Mouse (Mus musculus): ENCODE measurements around the gene Thsd4. TPM values are rescaled to one million over a fixed set of nuclear protein-coding genes. Genes with fewer than 3 reads are reported as not detected.

Thsd4 gene
- polyA plus RNA-seq, 1 experiment from 2014 or later = 38.7 TPM

GRCm38 (mm10) chr9:59955199-59955598 lies 566.6 kb downstream of the Thsd4 start:
- Histone ChIP-seq H3K4me1 (ENCODE audit: control insufficient read depth, insufficient read depth, low read length) (no peaks in the 10 kb centered on the region), H3K9ac (ENCODE audit: low read depth, low read length) (no peak overlapping the region), H3K4me2 (replicated peaks; ENCODE audit: low read depth, low read length) (no peak overlapping the region), H3K36me3 (ENCODE audit: control insufficient read depth, insufficient read depth, low read length) (no peaks in the 10 kb centered on the region), H3K27ac (ENCODE audit: low read depth, low read length) (no peak overlapping the region), H3K9me3 (ENCODE audit: control insufficient read depth, low read length) (no peaks in the 10 kb centered on the region), H3K27me3 (ENCODE audit: control insufficient read depth, insufficient read depth, low read length) (no peaks in the 10 kb centered on the region), H3K4me3 (ENCODE audit: low read length) (no peak overlapping the region)
- no peak for ATAC-seq (ENCODE audit: low FRiP score, low TSS enrichment)
- 64% methylated on average over 3 of the region's 3 CpGs for WGBS

DNA sequence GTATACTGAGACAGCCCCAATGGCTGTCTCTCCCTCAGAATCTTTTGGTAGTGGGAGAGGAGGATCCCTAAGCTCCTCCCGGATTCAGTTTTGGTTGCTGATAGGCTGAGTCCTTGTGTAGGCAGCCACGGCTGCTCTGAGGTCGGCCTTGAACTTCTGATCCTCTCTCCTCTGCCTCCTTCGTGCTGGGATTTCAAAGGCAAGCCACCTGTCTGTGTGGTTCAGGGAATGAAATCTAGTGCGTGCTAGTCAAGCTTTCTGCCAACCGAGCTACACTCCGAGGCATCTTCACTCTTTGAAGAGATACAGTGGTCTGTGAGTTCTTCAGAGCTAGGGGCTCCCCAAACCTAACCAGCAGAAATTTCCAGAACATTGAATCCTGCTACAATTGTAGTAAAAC lies 568.3 kb downstream of the Thsd4 start:
- no peak overlapping the region for H3K4me2 ChIP-seq (replicated peaks; ENCODE audit: low read depth, low read length)
- H3K9ac ChIP-seq (ENCODE audit: low read depth, low read length) = no peak overlapping the region
- 88% methylated on average over 7 of the region's 7 CpGs for WGBS
- no peaks in the 10 kb centered on the region for H3K4me1 ChIP-seq (ENCODE audit: control insufficient read depth, insufficient read depth, low read length)
- H3K27ac ChIP-seq (ENCODE audit: low read depth, low read length) = no peak overlapping the region
- no peak overlapping the region for H3K4me3 ChIP-seq (ENCODE audit: low read length)
- H3K36me3 ChIP-seq (ENCODE audit: control insufficient read depth, insufficient read depth, low read length) = no peaks in the 10 kb centered on the region
- no peaks in the 10 kb centered on the region for H3K9me3 ChIP-seq (ENCODE audit: control insufficient read depth, low read length)
- H3K27me3 ChIP-seq (ENCODE audit: control insufficient read depth, insufficient read depth, low read length) = no peaks in the 10 kb centered on the region
- no peak for ATAC-seq (ENCODE audit: low FRiP score, low TSS enrichment)

DNA sequence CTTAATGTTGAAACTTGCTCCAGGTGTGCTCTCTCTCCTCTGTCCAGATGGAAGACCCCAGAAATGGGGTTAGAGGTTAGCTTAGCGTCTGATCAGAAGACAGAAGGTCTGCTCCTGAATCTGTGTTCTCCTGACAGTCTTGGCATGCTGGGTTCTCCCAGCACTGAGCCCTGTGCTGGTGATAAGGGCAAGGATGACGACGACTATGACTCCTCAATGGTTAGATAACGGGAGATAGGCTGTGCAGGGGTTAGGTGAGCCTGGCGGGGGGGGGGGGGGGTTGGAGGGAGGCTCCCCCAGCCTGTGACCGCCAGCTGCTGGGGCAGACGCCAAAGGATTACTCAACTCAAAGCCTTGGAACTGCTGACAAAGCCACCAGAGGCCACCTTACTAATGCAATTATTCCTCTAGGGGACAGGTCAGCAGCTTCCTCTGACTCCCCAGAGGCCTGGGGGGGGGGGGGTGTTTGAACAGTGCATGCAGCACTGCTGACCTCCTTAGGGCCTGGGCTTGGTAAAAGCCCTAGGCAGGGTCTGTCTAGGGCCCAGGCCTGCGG lies 569.3 kb downstream of the Thsd4 start:
- no peak overlapping the region for H3K9ac ChIP-seq (ENCODE audit: low read depth, low read length)
- H3K27ac ChIP-seq (ENCODE audit: low read depth, low read length) = no peak overlapping the region
- H3K36me3 ChIP-seq (ENCODE audit: control insufficient read depth, insufficient read depth, low read length) = no peaks in the 10 kb centered on the region
- 70% methylated on average over 8 of the region's 8 CpGs for WGBS
- H3K4me2 ChIP-seq (replicated peaks; ENCODE audit: low read depth, low read length) = no peak overlapping the region
- ATAC-seq (ENCODE audit: low FRiP score, low TSS enrichment) = no peak
- H3K9me3 ChIP-seq (ENCODE audit: control insufficient read depth, low read length) = no peaks in the 10 kb centered on the region
- no peaks in the 10 kb centered on the region for H3K27me3 ChIP-seq (ENCODE audit: control insufficient read depth, insufficient read depth, low read length)
- no peak overlapping the region for H3K4me3 ChIP-seq (ENCODE audit: low read length)
- no peaks in the 10 kb centered on the region for H3K4me1 ChIP-seq (ENCODE audit: control insufficient read depth, insufficient read depth, low read length)

GRCm38 (mm10) chr9:59951943-59952342 lies 569.9 kb downstream of the Thsd4 start:
- ATAC-seq (ENCODE audit: low FRiP score, low TSS enrichment) = no peak
- 66% methylated on average over 4 of the region's 4 CpGs for whole genome bisulfite sequencing
- no peaks in the 10 kb centered on the region for H3K9me3 ChIP-seq (ENCODE audit: control insufficient read depth, low read length)
- H3K27ac ChIP-seq (ENCODE audit: low read depth, low read length) = no peak overlapping the region
- no peak overlapping the region for H3K4me3 ChIP-seq (ENCODE audit: low read length)
- no peaks in the 10 kb centered on the region for H3K36me3 ChIP-seq (ENCODE audit: control insufficient read depth, insufficient read depth, low read length)
- H3K4me2 ChIP-seq (replicated peaks; ENCODE audit: low read depth, low read length) = no peak overlapping the region
- H3K9ac ChIP-seq (ENCODE audit: low read depth, low read length) = no peak overlapping the region
- H3K4me1 ChIP-seq (ENCODE audit: control insufficient read depth, insufficient read depth, low read length) = no peaks in the 10 kb centered on the region
- H3K27me3 ChIP-seq (ENCODE audit: control insufficient read depth, insufficient read depth, low read length) = no peaks in the 10 kb centered on the region

- H3K4me1 ChIP-seq (ENCODE audit: control insufficient read depth, insufficient read depth, low read length) = no peaks in the 10 kb centered on the region
- H3K9ac ChIP-seq (ENCODE audit: low read depth, low read length) = no peak overlapping the region
- no peak overlapping the region for H3K4me2 ChIP-seq (replicated peaks; ENCODE audit: low read depth, low read length)
- no peak for ATAC-seq (ENCODE audit: low FRiP score, low TSS enrichment)
- no peaks in the 10 kb centered on the region for H3K36me3 ChIP-seq (ENCODE audit: control insufficient read depth, insufficient read depth, low read length)
- no peaks in the 10 kb centered on the region for H3K9me3 ChIP-seq (ENCODE audit: control insufficient read depth, low read length)
- H3K27me3 ChIP-seq (ENCODE audit: control insufficient read depth, insufficient read depth, low read length) = no peaks in the 10 kb centered on the region
- H3K4me3 ChIP-seq (ENCODE audit: low read length) = no peak overlapping the region
- 88% methylated on average over 9 of the region's 9 CpGs for WGBS
- H3K27ac ChIP-seq (ENCODE audit: low read depth, low read length) = no peak overlapping the region
Observed at GRCm38 (mm10) chr9:59951001-59951750, 570.7 kb downstream of the Thsd4 start.

- no peak overlapping the region for H3K9ac ChIP-seq (ENCODE audit: low read depth, low read length)
- no peaks in the 10 kb centered on the region for H3K9me3 ChIP-seq (ENCODE audit: control insufficient read depth, low read length)
- no peaks in the 10 kb centered on the region for H3K36me3 ChIP-seq (ENCODE audit: control insufficient read depth, insufficient read depth, low read length)
- H3K27ac ChIP-seq (ENCODE audit: low read depth, low read length) = no peak overlapping the region
- no peaks in the 10 kb centered on the region for H3K4me1 ChIP-seq (ENCODE audit: control insufficient read depth, insufficient read depth, low read length)
- 91% methylated on average over 5 of the region's 5 CpGs for WGBS
- no peak overlapping the region for H3K4me2 ChIP-seq (replicated peaks; ENCODE audit: low read depth, low read length)
- H3K27me3 ChIP-seq (ENCODE audit: control insufficient read depth, insufficient read depth, low read length) = no peaks in the 10 kb centered on the region
- no peak for ATAC-seq (ENCODE audit: low FRiP score, low TSS enrichment)
- no peak overlapping the region for H3K4me3 ChIP-seq (ENCODE audit: low read length)
Observed at GRCm38 (mm10) chr9:59949981-59950380, 571.9 kb downstream of the Thsd4 start.

DNA sequence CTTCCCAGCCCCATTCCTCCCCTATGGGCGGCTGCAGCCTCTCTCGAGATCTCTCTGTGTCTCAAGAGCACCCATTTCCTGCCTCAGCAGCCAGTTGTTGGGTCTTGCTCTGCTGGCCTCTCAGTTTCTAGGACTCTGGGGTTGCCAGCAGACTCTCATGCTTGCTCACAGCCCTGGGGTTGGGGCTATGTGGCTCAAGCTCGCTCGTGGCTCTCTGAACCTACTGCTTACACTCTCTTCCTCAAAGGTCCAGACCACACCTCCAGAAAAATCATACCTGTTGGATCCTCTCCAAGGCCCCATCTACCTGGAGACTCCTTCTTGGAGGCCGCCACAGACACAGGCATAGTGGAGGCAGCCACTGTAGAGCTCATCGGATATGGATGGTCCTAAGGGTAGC lies 572.3 kb downstream of the Thsd4 start:
- no peaks in the 10 kb centered on the region for H3K9me3 ChIP-seq (ENCODE audit: control insufficient read depth, low read length)
- H3K4me2 ChIP-seq (replicated peaks; ENCODE audit: low read depth, low read length) = no peak overlapping the region
- no peak overlapping the region for H3K27ac ChIP-seq (ENCODE audit: low read depth, low read length)
- no peak overlapping the region for H3K4me3 ChIP-seq (ENCODE audit: low read length)
- no peaks in the 10 kb centered on the region for H3K27me3 ChIP-seq (ENCODE audit: control insufficient read depth, insufficient read depth, low read length)
- H3K9ac ChIP-seq (ENCODE audit: low read depth, low read length) = no peak overlapping the region
- 80% methylated on average over 6 of the region's 6 CpGs for WGBS
- ATAC-seq (ENCODE audit: low FRiP score, low TSS enrichment) = no peak
- H3K4me1 ChIP-seq (ENCODE audit: control insufficient read depth, insufficient read depth, low read length) = no peaks in the 10 kb centered on the region
- no peaks in the 10 kb centered on the region for H3K36me3 ChIP-seq (ENCODE audit: control insufficient read depth, insufficient read depth, low read length)

DNA sequence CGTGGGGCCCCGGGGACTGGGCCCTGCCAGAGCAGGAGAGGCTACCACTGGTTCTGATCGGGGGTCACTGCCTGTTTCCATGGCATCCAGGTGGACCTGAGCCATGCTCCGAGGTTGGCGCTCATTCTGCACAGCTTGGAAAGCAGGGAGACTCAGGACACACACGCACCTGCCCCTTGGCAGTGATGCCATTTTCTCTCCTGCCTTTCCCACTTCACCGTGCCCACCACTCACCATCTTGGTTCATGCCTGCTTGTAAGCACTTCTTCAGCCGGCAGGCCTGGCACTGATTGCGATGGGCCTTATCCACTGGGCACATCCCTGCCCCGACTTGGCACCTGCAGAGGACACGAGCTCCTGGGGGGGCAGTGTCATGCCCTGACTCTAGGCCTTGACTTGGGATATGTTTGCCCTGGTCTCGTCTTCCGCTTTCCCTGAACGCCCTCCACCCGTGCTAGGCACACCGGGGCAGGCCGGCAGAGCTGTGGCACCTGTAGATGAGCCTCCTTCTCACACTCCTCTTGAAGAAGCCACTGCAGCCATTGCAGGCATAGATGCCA lies 573.1 kb downstream of the Thsd4 start:
- Histone ChIP-seq H3K9ac (ENCODE audit: low read depth, low read length) (no peak overlapping the region), H3K27me3 (ENCODE audit: control insufficient read depth, insufficient read depth, low read length) (no peaks in the 10 kb centered on the region), H3K9me3 (ENCODE audit: control insufficient read depth, low read length) (no peaks in the 10 kb centered on the region), H3K36me3 (ENCODE audit: control insufficient read depth, insufficient read depth, low read length) (no peaks in the 10 kb centered on the region), H3K4me1 (ENCODE audit: control insufficient read depth, insufficient read depth, low read length) (no peaks in the 10 kb centered on the region), H3K4me2 (replicated peaks; ENCODE audit: low read depth, low read length) (no peak overlapping the region), H3K4me3 (ENCODE audit: low read length) (no peak overlapping the region), H3K27ac (ENCODE audit: low read depth, low read length) (no peak overlapping the region)
- ATAC-seq (ENCODE audit: low FRiP score, low TSS enrichment) = no peak
- 90% methylated on average over 17 of the region's 17 CpGs for WGBS

DNA sequence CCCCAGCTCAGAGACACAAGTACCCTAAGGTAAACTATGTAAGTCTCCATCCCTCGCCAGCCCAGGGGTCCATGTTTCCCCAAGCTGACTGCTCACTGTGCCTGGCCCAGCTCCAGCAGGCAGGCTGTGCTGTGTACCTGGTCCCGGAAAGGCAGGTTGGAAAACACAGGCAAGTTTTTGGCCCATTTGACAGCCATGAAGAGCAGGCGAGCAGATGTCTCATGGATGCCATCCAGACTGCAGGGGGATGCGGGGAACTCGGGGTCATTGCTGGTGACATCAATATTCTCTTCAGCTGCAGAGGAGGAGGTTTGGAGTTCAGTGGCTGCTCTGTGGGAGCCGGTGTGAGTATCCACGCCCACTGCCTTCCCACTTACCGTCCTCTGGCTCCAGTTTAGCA lies 573.6 kb downstream of the Thsd4 start:
- H3K36me3 ChIP-seq (ENCODE audit: control insufficient read depth, insufficient read depth, low read length) = no peaks in the 10 kb centered on the region
- H3K4me2 ChIP-seq (replicated peaks; ENCODE audit: low read depth, low read length) = no peak overlapping the region
- H3K27me3 ChIP-seq (ENCODE audit: control insufficient read depth, insufficient read depth, low read length) = no peaks in the 10 kb centered on the region
- no peak overlapping the region for H3K4me3 ChIP-seq (ENCODE audit: low read length)
- no peak for ATAC-seq (ENCODE audit: low FRiP score, low TSS enrichment)
- no peaks in the 10 kb centered on the region for H3K4me1 ChIP-seq (ENCODE audit: control insufficient read depth, insufficient read depth, low read length)
- WGBS = 46% methylated on average over 8 of the region's 8 CpGs
- no peak overlapping the region for H3K9ac ChIP-seq (ENCODE audit: low read depth, low read length)
- H3K27ac ChIP-seq (ENCODE audit: low read depth, low read length) = no peak overlapping the region
- H3K9me3 ChIP-seq (ENCODE audit: control insufficient read depth, low read length) = no peaks in the 10 kb centered on the region

Measured in kidney, embryonic 14.5 days (tissue).